Mouse (Mus musculus) lung, postnatal 4 days (tissue): ENCODE data around the gene Chd6.

ENCODE experiments used
- DNase-seq, 2 experiments: peaks; one replicate each; pipeline ENCODE4 v3.0.0; 2021

The Chd6 gene

GRCm38 (mm10) chr2:161108933-161109371 lies at the start of gene Chd6:
Gene Chd6, minus strand, starts transcription at chr2:161109075.
- DNase-seq = peak; percentile 99

DNA sequence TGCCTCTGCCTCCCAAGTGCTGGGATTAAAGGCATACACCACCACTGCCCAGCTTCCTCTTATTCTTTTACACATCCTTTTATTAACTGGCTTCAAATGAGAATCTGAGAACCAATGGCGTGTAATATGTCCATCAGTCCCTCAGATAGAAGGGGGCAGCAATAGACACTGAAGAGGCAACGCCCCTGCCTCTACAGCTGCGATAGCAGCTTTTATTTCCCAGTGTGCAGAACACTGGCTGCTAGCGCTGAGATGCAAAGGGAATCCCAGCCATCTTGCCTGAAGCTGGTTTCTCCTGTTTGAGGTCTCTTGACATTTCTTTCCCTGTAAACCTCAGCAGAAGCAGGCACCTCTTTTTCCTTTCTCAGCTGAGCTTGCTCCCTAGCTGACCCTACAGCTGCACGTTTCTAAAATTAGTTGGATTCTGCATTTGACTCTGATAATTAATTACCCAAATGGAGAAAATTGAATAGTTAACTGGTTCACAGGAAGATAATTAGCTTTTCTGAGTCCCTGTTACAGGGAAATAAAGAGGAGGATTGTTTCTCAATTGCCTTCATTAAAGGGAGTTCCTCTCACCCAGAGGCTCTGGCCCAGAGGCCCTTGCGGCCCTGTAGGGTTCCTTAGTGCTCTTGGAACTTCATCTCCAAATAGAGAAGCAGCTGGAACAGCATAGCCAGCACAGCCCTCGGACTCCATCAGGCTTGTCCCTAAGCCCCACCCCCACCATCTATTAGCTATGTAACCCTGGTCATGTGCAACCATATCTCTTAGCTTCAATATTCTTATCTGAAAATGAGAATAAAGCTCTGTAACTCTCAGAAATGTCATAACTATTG lies 41.3 kb upstream of the Chd6 start:
- DNase-seq = no peak

- no peak for DNase-seq
These were observed 39.6 kb upstream of the Chd6 start for GRCm38 (mm10) chr2:161148428-161149020.

DNA sequence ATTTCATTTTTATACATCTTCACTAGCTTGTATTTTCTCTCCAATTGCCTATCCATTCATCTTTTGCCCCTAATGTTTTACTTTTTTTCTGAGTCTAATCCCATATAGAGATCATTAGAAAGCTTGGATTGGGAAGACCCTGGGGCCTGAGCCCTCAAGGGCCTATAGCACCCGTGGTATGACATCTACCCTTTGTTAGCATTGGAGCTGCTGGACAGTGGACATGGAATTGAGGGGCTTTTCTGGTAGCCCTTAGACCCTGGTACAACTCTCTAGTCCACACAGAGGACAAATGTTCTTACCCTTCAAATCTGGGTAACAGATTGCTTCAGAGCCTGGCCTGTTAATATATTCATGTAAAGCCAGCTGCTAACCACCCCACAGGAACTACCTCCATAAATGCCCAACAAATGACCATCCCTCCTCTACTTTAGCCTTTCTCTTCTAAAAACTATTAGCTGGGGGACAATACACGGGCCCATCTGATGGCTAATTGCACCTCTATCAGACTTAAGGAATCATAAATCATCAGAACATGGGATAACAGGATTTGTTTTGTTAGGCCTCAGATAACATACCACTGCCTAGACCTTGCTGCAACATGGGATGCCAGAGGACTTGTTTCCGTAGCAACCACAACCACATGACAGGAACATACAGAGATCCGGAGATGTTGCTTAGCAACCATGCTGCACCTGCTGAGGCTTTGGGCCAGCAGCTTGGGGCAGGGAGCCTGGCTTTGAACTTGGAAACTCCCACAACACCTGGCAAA lies 39.0 kb upstream of the Chd6 start:
- no peak for DNase-seq

DNA sequence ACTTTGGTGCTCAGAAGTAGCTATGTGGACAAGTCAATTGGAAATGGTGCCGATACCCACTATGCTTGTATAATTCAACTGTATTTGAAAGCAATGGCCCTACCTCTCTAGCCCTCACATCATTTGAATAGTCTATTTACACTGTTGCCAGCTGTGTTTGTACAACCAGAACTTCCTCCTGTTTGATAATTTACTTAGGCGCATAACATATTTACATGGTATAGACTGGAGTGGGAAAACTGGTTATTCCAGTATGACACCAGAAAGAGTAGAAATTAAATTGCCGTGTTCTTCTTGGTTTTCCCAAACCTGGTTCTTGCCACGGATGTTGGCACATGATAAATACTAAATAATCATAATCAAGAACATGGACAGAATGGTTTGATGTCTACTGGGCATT lies 35.9 kb upstream of the Chd6 start:
- no peak for DNase-seq

- peak in 1 of 2 experiments; percentile 21 for DNase-seq
These were observed 30.0 kb upstream of the Chd6 start for GRCm38 (mm10) chr2:161138672-161139536.

DNA sequence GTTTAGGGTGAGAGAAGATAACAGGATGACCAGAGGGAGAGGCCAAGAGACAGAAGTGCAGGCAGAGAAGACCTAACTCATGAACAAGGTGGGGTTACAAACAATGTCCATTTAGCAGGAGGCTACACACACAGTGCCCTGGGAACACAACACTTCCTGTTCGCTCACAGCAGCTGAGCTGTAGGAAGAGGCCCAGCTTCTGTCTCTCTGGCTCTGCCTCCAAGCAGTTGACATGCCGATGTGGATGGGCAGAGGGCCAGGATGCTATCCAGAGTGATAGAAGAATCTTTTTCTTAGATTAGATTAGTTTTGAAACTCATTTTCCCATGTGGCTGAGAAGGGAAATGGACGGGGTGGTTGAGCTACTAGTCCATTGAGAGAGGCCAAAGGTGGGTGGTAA lies 28.1 kb upstream of the Chd6 start:
- peak; percentile 19 to 66 for DNase-seq

DNA sequence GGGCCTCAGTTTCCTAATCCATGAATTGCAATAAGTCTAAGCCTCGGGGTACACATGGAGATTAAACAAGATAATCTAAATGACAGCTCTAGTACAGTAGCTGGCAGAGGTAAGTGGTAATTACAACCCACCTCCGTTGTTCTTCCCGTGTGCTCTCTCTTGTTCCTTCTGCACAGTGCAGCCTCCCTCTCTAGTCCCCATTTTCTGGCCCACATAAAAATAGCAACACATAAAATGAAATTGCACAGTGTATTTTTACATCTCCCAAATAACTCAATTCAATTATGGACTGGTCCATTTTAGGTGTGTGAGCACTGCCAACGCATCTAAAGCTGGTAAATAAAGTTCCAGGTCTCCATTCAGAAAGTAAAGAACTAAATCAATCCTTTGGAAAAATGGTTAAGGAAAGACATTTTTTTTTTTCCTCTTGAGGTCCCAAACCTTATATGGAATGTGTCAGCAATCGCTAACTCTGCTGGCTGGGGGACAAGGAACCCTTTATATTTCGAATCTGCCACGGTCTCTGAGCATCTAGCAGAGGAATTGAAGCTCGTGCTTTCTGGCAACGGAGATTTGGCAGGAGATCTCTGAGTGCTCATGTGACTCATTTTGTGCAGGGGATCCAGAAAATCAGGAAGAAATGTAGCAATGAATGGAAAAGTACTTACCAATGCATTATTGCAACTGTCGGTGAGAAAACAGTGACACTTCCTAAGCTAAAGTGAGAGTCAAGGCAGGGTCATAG lies 19.7 kb upstream of the Chd6 start:
- DNase-seq = peak in 1 of 2 experiments; percentile 21

DNA sequence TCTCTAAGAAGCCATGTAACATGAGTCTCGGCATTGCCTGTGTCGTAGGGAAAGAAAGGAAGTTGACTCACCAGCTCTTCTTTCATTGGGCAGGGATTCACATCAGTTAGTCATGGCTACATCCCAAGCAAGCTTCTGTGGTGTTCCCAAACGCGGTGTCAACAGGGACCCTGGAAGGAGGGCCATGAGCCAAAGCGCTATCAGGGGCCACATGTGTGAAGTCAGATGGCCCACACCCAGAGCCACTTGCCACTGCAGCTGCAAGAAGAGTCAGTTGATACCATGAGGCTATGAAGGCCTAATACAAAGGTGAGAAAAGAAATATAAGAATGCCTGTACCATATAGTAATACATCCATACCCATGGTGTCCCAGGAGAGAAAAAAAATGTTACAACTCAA lies 3.1 kb upstream of the Chd6 start:
- DNase-seq = no peak

GRCm38 (mm10) chr2:161109398-161109821 lies 535 bp upstream of the Chd6 start:
- no peak for DNase-seq

DNA sequence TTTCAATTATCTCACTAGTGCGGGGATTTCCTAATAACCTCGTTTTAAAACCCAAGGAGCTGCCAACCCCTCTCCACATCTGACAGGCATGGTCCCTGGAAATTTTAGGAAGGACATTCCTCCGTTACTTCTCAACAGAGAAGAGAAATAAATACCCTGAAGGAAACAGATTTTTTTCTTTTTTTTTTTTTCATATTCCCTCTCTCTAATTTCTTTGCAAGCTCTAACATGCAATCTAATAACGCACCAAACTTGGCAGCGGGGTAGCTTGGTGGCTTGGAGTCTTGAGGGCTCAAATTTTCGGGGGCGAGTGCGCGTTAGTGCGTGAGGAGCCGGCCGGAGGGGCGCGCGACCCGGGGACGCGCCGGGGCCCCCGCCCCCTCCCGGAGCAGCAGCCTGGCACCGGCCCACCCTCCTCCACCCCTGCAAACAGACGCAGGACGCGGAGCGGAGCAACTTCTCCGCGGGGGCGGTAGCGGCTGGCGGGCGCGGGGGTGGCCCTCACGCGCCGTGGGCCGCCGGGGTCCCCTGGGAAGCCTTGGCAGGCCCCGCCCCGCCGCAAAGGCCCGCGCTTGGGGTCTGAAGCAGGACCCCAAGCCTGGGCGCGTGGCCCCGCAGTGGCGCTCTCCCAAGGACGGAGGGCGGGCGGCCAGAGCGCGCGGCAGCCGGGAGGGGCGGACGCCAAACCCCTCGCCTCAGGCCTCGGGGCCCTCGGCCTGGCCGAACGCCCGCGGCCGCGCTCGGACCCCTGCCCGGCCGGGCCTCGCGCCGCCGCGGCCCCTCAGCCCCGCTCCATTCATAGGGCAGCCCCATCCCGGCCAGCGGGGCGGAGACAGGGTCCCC lies 569 bp downstream of the Chd6 start:
- DNase-seq = peak; percentile 54 to 76

- DNase-seq = no peak
These were observed 1.6 kb downstream of the Chd6 start for GRCm38 (mm10) chr2:161107236-161107635.

- DNase-seq = no peak
These were observed 5.1 kb downstream of the Chd6 start for GRCm38 (mm10) chr2:161103769-161104168.

DNA sequence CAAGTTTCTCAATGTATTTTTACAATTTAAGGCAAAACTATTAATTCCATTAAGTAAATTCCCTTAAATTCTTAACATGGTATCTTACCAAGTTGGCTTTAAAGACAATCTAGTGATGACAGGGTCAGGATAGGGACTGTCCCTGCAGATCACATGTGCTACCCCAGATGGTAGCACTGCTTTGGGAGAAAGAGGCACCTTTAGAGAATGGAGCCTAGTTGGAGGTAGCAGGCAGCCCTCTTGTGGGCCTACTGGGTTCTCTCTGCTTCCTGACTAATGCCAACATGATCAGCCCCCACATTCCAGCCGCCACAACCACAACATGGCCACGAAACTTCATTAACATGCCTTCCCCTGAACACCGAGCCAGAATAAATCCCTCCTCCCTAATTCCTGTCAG lies 6.8 kb downstream of the Chd6 start:
- no peak for DNase-seq

DNA sequence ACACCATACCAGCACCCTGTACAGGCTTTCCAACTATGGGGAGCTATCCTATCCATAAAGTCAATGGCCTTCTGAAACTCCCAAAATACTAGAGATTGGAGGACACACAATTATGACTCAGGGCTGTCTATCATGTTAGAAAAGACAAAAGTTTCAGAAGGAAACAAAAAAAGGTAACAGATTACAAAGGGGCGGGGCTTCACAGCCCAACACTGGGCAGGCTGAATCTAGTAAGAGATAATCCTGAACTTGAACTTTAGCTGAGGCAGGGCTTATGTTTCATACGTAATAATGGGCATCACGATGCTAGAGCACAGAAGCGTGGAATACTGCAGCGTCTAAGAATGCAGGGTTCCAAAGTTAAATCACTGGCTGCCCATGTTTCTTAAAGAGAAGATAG lies 11.1 kb downstream of the Chd6 start:
- DNase-seq = no peak

DNA sequence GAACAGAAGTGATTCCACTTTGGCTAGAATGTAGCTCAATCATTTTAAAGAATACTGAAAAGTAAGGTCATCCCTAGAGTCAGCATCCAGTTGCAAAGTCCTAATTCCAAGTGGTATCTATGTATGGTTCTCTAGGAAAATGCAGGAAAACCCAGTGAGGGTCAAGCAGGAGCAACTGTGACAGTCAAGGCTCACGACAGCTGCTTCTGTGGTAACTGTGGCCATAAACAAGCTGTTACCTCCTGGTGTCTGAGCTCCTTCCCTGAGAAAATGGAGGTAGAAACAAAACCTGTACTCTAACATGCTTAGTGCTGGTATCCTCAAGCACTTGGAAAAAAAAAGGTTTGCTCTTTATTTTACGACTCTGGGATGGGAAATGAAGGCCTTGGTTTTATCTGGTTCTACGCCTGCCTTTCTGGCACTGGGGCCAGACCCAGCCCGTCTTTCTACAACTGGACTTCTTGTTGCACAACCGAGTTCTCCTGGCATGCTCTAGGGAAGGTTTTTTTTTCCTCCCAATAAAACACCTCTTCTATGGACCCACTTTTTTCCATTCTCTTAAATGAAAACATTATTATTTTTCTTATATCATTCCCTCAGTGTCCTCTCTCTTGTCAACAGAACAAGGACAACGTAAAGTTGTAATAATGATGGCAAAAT lies 18.0 kb downstream of the Chd6 start:
- DNase-seq = no peak

GRCm38 (mm10) chr2:161090200-161090599 lies 18.7 kb downstream of the Chd6 start:
- DNase-seq = no peak

DNA sequence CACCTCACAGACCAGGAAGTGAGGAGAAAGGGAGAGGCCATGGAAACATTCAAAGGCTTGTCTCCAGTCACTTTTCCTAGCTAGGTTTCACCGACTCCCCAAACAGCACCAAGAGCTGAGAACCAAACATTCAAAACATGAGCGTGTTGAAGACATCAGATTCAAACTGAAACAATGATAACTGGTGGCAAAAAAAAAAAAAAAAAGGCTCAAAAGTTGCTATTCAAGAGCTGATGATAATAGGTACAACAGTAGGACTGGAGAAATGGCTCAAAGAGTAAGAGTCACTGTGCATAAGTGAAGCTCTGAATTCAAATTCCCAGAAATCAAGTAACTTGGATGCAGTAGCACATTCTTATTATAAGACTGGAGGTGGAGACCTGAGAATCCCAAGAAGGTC lies 30.3 kb downstream of the Chd6 start:
- DNase-seq = no peak

DNA sequence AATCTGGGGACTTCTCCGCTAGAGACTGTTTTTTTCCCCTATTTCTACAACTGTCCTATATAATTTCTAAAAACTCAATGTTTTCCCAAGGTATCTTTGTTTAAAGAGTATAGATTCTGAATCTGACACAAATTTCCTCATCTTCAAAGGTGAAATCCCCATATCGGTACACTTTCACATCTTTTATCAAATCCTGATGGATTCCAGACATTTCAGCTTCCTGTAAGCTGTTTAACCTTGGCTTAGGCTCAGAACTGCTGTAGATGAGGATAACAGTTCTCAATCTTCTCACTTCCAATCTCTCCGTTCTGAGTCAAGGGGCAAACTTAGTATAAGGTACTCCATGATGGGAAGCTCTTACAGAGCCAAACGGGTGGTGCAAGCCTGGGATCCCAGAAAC lies 32.6 kb downstream of the Chd6 start:
- DNase-seq = no peak

- DNase-seq = no peak
These were observed 33.3 kb downstream of the Chd6 start for GRCm38 (mm10) chr2:161075553-161075952.
